Mouse (Mus musculus) hindbrain, embryonic 16.5 days (tissue): ENCODE results near the gene Lbx1. TPM values are rescaled to one million over a fixed set of nuclear protein-coding genes. Genes with fewer than 3 reads are reported as not detected.
A peak's percentile ranks its signal among the peaks of the same experiment; 100 is the strongest.

ENCODE experiments used
- ATAC-seq: fragments of 200-750 bp; cut with Nextera tagmentation; 2 replicates; pipeline ENCODE4 v1.8.0; 2017; ENCODE audit warnings: moderate TSS enrichment, moderate library complexity
- H3K27ac ChIP-seq: fragments of 300-500 bp; sonication (generic); 2 replicates; pipeline ENCODE4 v1.5.1; 2014; ENCODE audit warnings: low read depth, mild to moderate bottlenecking, control low read depth, low read length, moderate library complexity
- H3K27me3 ChIP-seq: fragments of 300-500 bp; sonication (generic); replicated peaks from 2 replicates; pipeline ENCODE4 v1.6.1; 2014; ENCODE audit warnings: low read length; ENCODE audit not compliant: control insufficient read depth, insufficient read depth
- H3K36me3 ChIP-seq: fragments of 300-500 bp; sonication (generic); 2 replicates; pipeline ENCODE4 v1.6.1; 2014; ENCODE audit warnings: mild to moderate bottlenecking, low read length, moderate library complexity, mixed read lengths; ENCODE audit not compliant: control insufficient read depth, insufficient read depth
- H3K4me1 ChIP-seq: fragments of 300-500 bp; sonication (generic); 2 replicates; pipeline ENCODE4 v1.6.1; 2014; ENCODE audit warnings: low read depth, low read length; ENCODE audit not compliant: control insufficient read depth, insufficient read depth
- H3K4me2 ChIP-seq: fragments of 300-500 bp; sonication (generic); 2 replicates; pipeline ENCODE4 v1.6.1; 2014; ENCODE audit warnings: mild to moderate bottlenecking, low read length, control low read depth, moderate library complexity
- H3K4me3 ChIP-seq: fragments of 300-500 bp; sonication (generic); 2 replicates; pipeline ENCODE4 v1.5.1; 2014; ENCODE audit warnings: mild to moderate bottlenecking, low read length, control low read depth, moderate library complexity
- H3K9ac ChIP-seq: fragments of 300-500 bp; sonication (generic); 2 replicates; pipeline ENCODE4 v1.6.1; 2014; ENCODE audit warnings: low read depth, mild to moderate bottlenecking, control low read depth, low read length, moderate library complexity
- H3K9me3 ChIP-seq: fragments of 300-500 bp; sonication (generic); 2 replicates; pipeline ENCODE4 v1.6.1; 2014; ENCODE audit warnings: mild to moderate bottlenecking, low read length, moderate library complexity; ENCODE audit not compliant: control insufficient read depth
- WGBS: fragments of 180-500 bp; shearing (Covaris S2); extraction: QIAGEN DNeasy Blood & Tissue Kit; methylation state at CpG from one replicate; pipeline ENCODE4 v1.1.7; 2014; 5-methylcytosine and 5-hydroxymethylcytosine counted together
- polyA plus RNA-seq: library from polyadenylated mRNA; unstranded; fragments of >200 nt; fragmentation: Nextera tagmentation; extraction: Ambion mirVana; gene quantifications from 2 replicates; pipeline ENCODE4 v1.2.1, GENCODE M21; 2015

The Lbx1 gene
- polyA plus RNA-seq, 1 experiment from 2014 or later, result 7.3 TPM

DNA sequence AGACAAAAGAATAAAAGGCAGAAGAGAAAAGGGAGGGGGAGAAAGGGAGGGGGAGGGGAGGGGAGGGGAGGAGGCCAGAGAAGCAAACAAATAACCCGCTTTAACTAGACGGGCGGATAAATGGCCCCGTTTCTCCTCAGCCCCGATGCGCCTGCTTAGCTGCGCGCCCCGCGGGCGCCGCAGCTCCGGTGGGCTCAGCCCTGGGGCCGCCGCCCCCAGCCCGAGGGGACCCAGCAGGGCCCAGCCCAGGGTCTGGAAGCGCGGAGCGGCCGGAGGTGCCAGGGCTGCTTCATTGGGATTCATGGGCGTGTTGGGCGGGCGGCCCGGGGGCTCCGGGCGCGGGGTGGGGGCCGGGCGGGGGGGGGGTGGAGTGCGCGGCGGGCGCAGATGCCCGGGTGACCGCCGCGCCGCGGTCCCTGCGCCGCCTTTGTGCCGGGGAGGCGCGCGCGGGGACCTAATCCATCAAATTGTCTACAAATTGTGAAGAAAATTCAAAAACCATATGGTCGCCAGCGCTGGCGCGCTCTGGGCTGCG, 4.7 kb downstream of the Lbx1 start:
- Histone ChIP-seq H3K9ac (peak overlapping the region; percentile 61), H3K4me1 (peaks cover 4% of the 10 kb centered on the region; the same call in 1 of the 2 replicates), H3K27ac (peak overlapping the region; percentile 84), H3K9me3 (no peaks in the 10 kb centered on the region), H3K36me3 (no peaks in the 10 kb centered on the region), H3K27me3 (peaks cover 40% of the 10 kb centered on the region), H3K4me2 (peak overlapping the region; percentile 53), H3K4me3 (peak overlapping the region; percentile 48)
- 0 out of 2 replicates have a peak, but pooled peaks have one; percentile 46 for ATAC-seq
- WGBS, result 2% methylated on average over 28 of the region's 51 CpGs

- no peak for ATAC-seq
- Histone ChIP-seq H3K4me2 (peak overlapping the region; percentile 35), H3K9me3 (no peaks in the 10 kb centered on the region), H3K4me1 (peaks cover 2% of the 10 kb centered on the region; the same call in 1 of the 2 replicates), H3K27me3 (peaks cover 40% of the 10 kb centered on the region), H3K36me3 (no peaks in the 10 kb centered on the region), H3K4me3 (peak overlapping the region; percentile 3; the same call in 1 of the 2 replicates), H3K27ac (peak overlapping the region; percentile 66), H3K9ac (peak overlapping the region; percentile 18; the same call in 1 of the 2 replicates)
- WGBS, result 1% methylated on average over 20 of the region's 20 CpGs
Observed at GRCm38 (mm10) chr19:45230201-45230611, 5.4 kb downstream of the Lbx1 start.

DNA sequence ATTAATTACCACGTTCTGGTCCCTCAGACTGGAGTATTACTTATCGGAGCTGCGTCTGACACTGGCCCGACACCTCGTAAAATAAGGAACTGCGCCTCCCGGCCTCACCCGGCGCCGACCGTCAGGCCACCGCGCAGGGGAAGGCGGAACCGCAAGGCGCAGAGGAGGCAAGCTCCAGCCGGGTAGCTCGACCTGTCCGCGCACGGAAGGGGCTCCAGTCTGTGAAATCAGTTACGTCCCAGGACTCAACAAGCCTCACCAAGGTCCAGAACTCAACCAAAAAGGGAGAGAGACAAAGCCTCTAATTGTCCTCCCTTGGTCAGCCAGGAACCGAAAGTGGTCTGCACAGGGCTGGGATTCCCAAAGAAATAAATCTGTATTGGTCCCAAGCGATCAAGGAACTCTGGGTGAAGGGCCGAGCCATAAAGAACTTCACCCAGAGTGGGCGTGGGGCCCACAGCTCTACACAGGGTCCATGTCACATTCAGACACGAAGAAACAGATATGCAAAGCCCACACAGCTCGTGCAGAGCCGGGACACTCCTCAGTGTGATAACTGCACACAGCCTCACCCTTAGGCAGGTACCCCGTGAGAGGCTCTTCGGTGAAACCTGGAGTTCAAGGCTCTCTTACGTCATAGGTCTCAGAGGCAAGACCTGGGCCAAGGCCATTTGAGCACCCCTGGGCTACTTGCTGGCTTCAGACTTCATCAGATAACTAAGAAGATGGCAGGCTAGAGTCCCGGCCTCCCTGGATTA, 6.1 kb downstream of the Lbx1 start:
- WGBS, result 1% methylated on average over 33 of the region's 33 CpGs
- no peak for ATAC-seq
- Histone ChIP-seq H3K9ac (peak overlapping the region; percentile 0; the same call in 1 of the 2 replicates), H3K4me2 (peak overlapping the region; percentile 35), H3K27me3 (peaks cover 37% of the 10 kb centered on the region), H3K36me3 (no peaks in the 10 kb centered on the region), H3K4me3 (peak overlapping the region; percentile 4; the same call in 1 of the 2 replicates), H3K4me1 (peaks cover 2% of the 10 kb centered on the region; the same call in 1 of the 2 replicates), H3K9me3 (no peaks in the 10 kb centered on the region), H3K27ac (peak overlapping the region; percentile 66)

GRCm38 (mm10) chr19:45228781-45229180, 6.8 kb downstream of the Lbx1 start:
- peaks cover 38% of the 10 kb centered on the region for H3K27me3 ChIP-seq
- ATAC-seq, result no peak
- no peak overlapping the region for H3K9ac ChIP-seq
- peaks cover 5% of the 10 kb centered on the region; the same call in 1 of the 2 replicates for H3K4me1 ChIP-seq
- H3K27ac ChIP-seq, result no peak overlapping the region
- H3K4me2 ChIP-seq, result peak overlapping the region; percentile 18
- no peaks in the 10 kb centered on the region for H3K9me3 ChIP-seq
- H3K4me3 ChIP-seq, result no peak overlapping the region
- no peaks in the 10 kb centered on the region for H3K36me3 ChIP-seq
- 2% methylated on average over 4 of the region's 4 CpGs for WGBS

DNA sequence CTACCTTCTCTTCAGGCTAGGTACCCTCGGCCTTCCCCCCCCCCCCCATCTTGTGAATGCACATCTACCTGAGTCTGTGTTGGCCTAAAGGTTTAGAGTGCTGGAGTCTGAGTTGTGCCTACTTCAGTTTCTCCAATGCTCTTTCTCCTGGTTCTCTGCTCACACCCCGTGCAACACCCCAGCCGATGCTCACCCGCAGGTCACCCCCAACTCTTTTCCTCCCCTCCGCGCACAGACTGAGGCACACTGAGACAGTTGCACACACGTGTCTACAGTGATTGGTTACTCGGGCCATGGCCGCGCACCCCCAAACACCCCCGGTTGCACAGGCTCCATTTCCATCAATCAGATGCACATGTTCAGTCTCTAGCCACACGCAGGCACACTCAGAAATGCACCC, 7.5 kb downstream of the Lbx1 start:
- no peak overlapping the region for H3K9ac ChIP-seq
- WGBS, result 6% methylated on average over 11 of the region's 12 CpGs
- H3K4me3 ChIP-seq, result no peak overlapping the region
- peaks cover 40% of the 10 kb centered on the region for H3K27me3 ChIP-seq
- H3K36me3 ChIP-seq, result no peaks in the 10 kb centered on the region
- 0 out of 2 replicates have a peak overlapping the region, but pooled peaks have one; percentile 5 for H3K4me2 ChIP-seq
- H3K9me3 ChIP-seq, result no peaks in the 10 kb centered on the region
- no peak overlapping the region for H3K27ac ChIP-seq
- ATAC-seq, result no peak
- H3K4me1 ChIP-seq, result peaks cover 8% of the 10 kb centered on the region; the same call in 1 of the 2 replicates

DNA sequence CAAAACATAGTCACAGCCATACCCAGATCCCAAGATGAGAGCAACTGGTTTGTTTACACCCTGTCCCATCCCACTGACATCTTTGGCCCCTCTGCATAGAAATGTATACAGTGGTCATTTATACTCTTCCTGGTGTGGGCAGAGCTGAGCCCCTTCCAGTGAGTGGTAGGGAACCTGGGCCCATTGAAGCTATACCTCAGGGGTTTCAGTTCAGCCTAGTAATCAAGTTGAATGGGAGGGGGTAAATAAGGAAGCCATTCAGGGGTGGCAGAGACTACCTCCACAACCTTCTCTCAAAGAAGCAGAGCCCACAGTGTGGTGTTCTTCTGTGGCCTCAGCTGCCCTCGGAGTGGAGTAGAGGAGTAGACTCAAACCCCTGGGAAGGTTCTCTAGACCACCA, 7.9 kb downstream of the Lbx1 start:
- Histone ChIP-seq H3K4me3 (no peak overlapping the region), H3K27me3 (peaks cover 45% of the 10 kb centered on the region), H3K4me2 (no peak overlapping the region), H3K9ac (no peak overlapping the region), H3K36me3 (no peaks in the 10 kb centered on the region), H3K27ac (no peak overlapping the region), H3K4me1 (peaks cover 8% of the 10 kb centered on the region; the same call in 1 of the 2 replicates), H3K9me3 (no peaks in the 10 kb centered on the region)
- no peak for ATAC-seq
- 0% methylated on average over 1 of the region's 1 CpGs for WGBS

DNA sequence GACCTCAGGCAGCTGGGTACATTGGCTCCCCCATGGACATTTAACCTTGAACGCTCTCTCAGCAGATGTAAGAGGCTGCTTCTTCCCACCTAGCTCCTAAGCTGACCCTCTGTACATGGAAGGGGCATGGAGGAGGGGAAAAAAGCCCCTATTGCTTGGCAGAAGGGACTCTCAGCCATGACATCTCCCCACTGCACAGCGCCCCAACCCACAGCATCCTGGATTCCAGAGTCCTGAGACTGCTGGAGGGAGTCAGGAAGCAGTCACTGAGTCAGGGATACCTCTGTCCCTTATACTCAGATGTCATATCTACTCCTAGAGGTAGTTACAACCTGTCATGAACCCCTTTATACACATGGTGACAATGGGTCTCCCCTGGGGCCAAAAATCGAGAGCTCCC, 8.6 kb downstream of the Lbx1 start:
- H3K4me3 ChIP-seq, result no peak overlapping the region
- no peak overlapping the region for H3K4me2 ChIP-seq
- no peak overlapping the region for H3K27ac ChIP-seq
- WGBS, result 4% methylated on average over 3 of the region's 3 CpGs
- H3K9me3 ChIP-seq, result no peaks in the 10 kb centered on the region
- H3K4me1 ChIP-seq, result peaks cover 8% of the 10 kb centered on the region; the same call in 1 of the 2 replicates
- peaks cover 51% of the 10 kb centered on the region for H3K27me3 ChIP-seq
- no peak for ATAC-seq
- H3K9ac ChIP-seq, result no peak overlapping the region
- no peaks in the 10 kb centered on the region for H3K36me3 ChIP-seq

DNA sequence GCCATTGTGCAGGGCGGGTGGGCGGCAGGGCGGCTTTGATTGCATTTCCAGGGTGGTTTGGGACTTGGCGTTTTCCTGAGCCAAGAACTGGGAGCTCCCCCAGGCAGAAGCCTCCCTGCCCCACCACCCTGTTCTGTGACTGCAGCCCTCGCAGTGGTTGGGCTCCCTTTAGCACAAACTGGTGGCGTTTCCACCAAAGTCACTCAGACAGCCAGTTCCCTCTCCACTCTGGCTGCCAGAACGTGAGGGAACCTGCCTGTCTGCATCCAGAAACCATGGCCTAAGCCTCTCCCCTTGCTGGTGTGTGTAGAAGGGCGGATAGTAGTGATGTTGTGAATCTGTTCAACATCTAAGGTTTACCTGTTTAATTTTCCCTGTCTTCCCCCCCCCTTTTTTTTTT, 9.4 kb downstream of the Lbx1 start:
- Histone ChIP-seq H3K27me3 (peaks cover 59% of the 10 kb centered on the region), H3K4me2 (peak overlapping the region; percentile 7; the same call in 1 of the 2 replicates), H3K9ac (no peak overlapping the region), H3K4me3 (no peak overlapping the region), H3K4me1 (peaks cover 6% of the 10 kb centered on the region), H3K9me3 (no peaks in the 10 kb centered on the region), H3K27ac (no peak overlapping the region), H3K36me3 (no peaks in the 10 kb centered on the region)
- ATAC-seq, result no peak
- WGBS, result 3% methylated on average over 8 of the region's 8 CpGs

GRCm38 (mm10) chr19:45225130-45225529, 10.5 kb downstream of the Lbx1 start:
- Histone ChIP-seq H3K4me2 (no peak overlapping the region), H3K9me3 (no peaks in the 10 kb centered on the region), H3K4me3 (no peak overlapping the region), H3K4me1 (peaks cover 10% of the 10 kb centered on the region), H3K27me3 (peaks cover 59% of the 10 kb centered on the region), H3K27ac (no peak overlapping the region), H3K9ac (no peak overlapping the region), H3K36me3 (no peaks in the 10 kb centered on the region)
- ATAC-seq, result peak; percentile 27; the same call in 1 of the 2 replicates
- 2% methylated on average over 12 of the region's 12 CpGs for WGBS
